Mouse (Mus musculus) liver, adult (tissue): ENCODE results near the gene Arg1.
A peak's percentile ranks its signal among the peaks of the same experiment; 100 is the strongest.

ENCODE experiments used
- GATA4 ChIP-seq: IDR thresholded peaks from 2 replicates; pipeline ENCODE4 v1.6.1; 2014; ENCODE audit warnings: mild to moderate bottlenecking, low read length; ENCODE audit not compliant: insufficient replicate concordance

Arg1 gene

DNA sequence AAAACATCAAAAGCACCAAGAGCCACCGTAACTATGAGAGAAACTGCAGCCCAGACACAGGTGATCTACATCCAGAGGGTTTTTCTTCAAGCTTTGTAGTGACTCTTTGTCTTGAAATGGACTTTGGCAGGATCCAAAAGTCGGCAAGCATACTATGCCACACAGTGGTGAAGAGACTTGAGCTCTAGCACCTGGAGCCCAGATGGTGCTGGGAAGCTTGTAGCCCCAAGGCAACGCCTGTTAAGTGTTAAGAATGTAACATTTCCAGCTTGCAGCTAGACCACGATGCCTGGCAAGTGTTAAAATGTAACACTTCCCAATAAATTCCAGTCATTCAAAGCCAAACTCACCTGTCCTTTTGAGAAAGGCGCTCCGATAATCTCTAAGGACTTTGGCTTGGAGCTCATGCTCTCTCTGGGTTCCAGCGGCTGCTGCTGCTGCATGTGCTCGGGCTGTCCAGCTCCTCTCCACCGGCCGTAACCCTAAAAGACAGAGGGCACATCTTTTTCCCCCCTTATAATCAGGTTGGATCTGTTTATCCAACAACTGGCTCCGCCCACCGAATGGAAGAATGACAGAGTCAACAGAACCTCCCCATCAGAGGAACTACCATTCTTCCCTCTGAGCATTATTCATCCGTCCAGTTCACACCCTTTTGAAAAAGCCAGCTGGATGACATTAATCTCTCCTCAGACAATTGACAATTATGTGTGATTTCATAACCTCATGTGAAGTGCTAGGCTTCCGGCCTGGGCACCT is at the start of gene Arg1:
Gene Arg1 (minus strand): TSS at position 523 of the 759 bp plus-strand sequence.
- TF ChIP-seq GATA4: no peak

DNA sequence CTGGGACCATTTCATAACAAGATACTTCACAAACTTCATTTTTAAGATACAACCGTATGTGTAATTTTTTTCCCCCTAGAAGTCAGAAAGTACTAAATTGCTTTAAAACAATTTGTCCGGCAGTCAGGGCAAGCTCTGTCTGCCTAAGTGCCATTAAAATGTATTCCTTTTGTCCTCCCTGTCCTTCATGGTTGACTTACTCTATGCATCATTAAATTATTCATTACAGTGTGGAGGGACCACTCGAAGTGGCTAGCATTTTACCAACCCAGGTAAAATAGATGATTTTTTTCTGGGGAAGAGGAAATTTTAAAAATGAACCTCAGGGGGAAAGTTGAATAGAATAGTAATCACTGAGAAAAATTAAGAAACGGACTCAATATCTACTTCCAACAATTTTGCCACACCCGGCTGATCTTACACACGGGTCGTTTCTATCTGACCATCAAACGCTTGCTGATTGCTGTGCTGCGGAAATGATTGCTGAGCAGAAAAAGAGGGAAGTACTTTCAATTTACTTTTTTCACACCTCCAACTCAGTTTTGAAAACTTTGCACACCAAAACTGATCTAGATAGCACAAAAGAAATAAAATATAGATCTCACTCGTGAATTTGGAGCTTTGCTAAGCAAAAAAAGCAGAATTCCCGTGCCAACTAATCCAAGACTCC is 46.7 kb upstream of the Arg1 start:
- TF ChIP-seq GATA4: no peak

DNA sequence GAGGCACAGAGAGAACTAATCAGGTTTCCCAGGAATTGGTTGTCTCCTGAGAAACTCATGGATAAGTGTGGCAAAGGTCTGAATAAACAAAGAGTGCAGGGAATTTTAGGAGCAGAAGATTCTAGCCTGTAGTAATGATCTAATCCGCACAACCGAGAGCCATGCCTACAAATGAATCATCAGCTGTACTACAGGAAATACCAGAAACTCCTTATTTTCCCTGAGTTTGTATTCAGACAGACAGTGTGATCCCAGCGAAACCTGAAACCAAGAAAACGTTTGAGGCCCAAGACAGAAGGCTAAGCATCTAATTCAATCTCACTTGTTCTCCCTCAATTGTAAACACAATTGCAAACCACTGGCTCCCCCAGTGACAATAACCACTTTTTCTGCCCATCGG is 46.1 kb upstream of the Arg1 start:
- TF ChIP-seq GATA4: no peak

DNA sequence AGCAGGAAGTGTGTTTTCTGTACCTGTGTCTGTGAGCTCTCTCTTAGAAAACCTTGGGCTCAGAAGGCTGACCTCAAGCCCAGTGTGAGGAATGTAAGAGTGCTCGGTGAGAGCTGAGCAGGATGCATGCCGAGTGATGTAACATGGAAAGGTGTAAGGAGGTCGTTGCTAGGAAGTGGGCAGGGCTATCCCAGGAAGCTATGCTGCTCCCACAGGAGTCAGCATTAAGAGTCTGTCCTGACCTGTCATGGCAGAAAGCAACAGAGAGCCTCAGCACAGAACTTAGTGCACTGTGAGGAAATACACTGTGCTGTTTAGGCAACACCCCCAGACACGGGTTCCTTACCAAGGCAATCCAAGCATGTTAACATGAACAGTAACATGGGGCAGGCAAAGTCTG is 45.6 kb upstream of the Arg1 start:
- TF ChIP-seq GATA4: no peak

DNA sequence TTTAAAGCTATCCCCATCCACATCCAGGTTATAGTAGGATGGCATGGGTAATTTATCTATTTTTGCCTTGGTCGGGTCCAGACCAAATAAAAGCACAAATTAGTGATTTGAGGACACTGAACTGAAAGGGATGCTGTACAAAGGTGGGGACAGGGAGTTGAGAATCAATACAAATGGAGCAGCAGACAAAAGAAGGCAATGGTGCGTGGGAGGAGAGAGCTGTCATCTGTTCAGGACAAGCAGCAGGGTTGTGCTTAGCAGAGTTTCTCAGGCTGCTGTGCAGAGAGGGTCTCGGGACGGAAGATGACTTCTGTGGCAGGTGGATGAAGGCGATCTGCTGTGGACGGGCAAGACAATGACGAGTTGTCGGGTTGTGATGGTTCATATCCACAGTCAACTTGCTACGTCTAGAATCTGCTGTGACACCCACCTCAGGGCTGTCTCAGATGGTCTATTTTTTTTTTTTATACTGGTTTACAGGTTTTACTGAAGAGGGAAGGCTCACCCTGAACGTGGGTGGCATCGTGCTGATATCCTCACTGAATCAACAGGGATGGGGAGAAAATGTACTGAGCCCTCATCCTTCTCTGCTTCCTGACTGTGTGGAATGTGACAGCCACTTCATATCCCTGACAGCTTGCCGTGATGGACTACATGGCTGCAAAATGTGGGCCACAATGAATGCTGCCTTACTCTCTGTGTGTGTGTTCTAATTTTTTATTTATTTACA is 38.7 kb upstream of the Arg1 start:
- TF ChIP-seq GATA4: no peak

DNA sequence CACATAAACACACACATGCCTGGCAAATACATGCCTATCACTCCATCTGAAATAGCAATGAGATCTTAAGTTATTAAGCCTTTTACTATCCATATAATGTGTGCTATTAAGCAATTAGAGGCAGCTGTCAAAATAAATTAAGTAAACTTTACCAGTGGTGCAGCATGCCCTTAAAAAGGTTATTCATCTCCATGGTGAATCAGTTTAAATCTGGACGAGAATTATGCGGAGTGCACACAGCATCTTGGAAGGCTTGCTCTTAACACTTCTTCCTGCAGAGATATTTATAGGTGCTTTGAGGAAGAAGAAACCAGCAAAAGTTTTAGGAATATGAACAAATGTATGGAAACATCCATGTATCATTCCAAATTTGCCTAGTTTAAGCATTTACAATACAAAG is 34.6 kb upstream of the Arg1 start:
- TF ChIP-seq GATA4: no peak

DNA sequence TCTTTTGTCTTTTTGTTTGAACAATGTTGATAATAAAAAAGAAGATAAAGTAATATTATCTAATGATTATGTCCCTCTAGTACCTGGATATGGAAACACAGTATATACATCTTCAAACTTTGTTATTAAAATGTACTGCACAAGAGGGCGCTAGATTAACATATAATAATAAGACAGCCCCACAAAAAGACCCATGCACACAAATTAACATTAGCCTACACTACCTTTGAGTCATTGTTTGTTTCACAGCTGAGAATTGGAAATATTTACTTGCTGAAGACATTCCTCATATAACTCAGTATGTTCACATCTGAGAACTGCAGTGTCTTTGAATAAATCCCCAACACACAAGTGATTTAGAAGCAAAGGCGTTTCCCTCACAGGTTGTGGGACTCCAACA is 33.8 kb upstream of the Arg1 start:
- no peak for TF ChIP-seq GATA4

DNA sequence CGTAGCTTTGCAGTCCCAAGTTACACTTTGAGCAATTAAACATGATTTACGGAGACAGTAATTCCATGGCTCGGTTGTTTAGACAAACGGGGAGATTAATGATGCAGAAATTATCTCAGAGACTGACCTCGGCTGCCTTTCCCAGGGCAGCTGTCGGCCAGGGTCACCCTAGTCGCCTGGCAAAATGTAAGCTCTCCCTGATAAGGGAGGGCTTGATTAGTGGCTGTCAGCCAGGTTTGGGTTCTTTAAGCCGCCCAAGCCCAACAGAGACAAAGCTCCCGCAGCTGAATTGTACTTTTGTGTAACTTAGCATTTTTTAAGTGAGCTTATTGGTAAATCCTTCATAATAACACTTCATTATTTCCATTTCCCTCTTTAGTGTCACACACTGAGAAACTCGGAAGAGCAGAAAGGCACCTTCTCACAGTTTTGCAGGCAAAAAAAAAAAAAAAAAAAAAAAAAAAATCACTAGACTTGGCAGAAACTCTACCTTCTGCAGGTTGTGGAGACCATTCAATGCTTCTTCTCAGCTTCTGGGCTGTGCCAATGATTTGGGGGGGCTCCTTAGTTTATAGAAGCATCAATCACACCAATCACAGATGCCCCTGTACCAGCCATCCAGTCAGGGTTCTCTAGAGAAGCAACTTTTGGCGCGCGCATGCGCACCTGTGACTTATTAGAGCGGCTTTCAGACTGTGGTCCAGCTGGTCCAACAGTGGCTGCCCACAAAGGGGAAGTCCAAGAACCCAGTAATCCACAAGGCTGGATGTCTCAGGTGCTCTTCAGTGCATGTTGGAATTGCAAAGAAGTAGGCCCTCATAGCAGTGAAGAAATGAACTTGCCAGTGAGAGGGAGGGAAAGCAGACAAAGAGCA is 32.0 kb upstream of the Arg1 start:
- TF ChIP-seq GATA4: peak; percentile 74; the same call in 1 of the 2 replicates

DNA sequence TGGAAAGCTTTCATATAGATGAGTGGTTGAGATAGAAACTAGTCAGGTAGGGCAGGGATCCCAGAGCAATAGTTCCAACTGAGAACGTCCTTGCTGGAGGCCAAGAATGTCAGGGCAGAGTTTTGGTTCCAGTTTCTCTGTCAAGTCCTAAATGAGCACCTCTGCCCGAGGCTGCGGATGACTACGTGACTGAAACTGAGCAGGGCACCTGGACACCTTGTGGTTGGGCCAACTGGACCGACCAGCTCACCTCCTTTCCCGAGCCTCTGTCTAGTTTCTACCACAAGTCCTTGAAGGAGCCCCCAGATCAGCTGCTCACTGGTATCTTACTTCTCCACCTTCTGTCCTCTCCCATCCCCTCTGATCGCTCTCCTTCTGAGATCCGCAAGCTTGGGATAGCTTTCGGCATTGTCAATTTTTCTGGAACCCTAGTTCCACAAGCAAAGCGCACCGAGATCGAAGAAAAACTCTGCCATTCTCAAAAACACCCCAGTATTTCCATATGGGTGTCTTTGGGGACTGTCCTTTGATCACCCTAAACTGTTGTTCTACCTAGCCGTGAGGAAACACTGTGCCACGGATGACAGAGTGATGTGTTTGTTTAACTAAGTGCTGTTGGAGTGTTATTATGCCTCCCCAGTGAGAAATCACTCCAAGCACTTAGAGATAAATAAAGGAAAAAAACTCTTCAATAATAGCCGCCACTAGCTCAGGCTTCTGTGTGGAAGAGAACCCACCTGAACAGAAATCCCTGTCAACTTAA is 31.2 kb upstream of the Arg1 start:
- TF ChIP-seq GATA4: no peak

DNA sequence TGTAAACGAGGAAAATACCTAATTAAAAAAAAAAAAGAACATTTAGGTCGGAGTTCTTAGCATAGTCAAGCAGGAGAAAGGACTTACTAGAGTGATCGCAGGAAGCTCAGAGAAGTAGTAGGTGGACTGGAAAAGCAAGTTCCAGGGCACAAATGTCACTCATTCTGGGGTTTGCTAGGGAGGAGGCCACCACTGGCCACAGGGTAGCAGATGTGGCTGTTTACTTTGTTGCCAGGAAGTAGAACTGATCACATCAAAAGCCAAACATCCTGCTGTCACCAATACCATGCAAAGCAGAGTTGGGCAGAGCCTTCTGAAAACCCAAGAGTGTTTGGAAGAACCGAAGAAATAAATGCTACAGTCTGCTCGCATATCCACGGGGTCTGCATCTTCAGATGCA is 26.6 kb upstream of the Arg1 start:
- no peak for TF ChIP-seq GATA4

DNA sequence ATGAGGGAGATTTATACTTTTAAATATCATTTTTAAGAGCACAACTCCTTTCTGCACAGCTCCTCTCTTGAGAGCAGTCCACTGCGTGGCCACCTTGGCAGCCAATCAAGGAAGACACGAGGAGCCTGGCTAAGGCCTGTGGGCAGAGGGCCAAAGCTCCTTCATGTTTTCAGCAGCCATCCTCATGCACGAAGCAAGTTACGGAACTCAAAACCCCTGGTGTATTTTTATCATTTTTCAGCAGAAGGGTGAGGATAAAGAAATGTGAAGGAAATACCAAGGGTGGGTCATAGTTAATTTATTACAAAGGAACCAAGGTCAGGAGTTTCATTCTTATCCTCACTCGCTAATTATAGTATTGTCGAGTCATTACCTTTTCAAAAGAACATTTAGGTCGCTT is 25.3 kb upstream of the Arg1 start:
- no peak for TF ChIP-seq GATA4

DNA sequence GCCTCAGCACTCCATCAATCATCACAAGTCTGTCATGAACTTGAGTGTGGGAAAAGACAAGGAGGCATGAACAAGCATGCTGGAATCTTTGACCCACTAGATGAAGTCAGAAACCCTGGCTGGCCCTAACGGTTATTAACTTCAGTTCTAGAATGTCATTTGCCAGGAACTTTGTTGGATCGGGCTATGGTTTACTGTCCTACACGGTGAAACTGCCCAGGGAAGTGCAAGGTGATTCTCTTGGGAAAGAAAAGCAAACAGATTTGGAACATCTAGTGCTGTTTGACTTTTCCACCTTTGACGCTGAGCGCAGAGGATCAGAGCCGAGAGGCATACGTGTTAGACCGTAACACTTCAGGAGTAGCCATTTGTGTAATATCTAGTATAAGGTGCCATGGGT is 24.3 kb upstream of the Arg1 start:
- no peak for TF ChIP-seq GATA4

DNA sequence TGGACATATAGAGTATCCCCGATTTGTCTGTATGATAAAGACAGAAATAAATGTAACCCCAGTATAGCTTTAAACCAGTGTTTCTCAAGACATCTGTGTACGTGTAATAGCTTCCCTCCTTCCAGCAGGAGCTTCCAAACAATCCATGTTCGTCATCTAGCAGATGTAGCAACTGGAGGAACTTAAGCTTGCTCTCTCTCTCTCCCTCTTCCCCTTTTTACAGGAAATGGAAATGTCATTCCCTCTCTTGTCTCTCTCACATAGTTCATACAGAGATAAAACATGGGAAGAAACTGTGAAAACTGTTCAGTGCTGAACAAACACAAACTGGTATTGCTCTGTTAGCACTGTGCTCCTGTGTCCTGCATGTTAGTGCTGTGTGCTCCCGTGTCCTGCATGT is 22.9 kb upstream of the Arg1 start:
- no peak for TF ChIP-seq GATA4

DNA sequence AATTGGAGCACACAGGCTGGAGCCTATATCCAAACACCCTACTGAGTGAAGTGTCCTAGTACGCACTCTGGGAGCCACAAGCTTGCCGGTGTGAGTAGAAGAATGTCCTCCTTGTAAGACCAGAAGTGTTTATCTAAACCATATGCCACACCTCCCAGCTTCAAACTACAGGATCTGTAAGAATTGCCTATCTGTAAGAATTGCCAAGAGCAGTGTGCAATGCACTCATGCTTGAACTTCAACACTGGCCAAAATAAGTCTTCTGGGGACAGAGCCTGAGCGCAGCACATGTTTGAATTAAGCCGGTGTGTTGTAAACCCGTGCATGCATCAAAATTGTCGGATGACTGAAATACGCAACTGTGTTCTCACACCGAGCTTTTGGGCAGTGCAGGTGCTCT is 21.0 kb upstream of the Arg1 start:
- TF ChIP-seq GATA4: no peak

DNA sequence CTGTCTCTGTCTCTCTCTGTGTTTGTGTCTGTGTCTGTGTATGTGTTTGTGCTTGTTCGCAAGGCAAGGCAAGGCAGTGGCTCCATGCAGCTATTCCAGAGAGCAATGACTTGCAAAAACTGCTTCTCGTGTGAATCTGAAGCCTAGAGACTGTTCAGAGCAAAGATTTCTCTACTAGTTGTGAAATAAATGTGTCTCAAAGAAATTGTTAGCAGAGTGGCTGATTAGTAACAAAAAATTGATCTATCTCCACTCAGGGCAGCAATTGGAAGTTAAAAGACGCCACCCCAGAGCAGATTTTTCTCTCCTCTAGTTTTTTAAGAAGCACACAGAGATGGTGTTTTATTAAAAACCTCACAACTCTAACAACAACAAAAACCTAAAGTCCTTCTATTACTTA is 20.6 kb upstream of the Arg1 start:
- no peak for TF ChIP-seq GATA4

DNA sequence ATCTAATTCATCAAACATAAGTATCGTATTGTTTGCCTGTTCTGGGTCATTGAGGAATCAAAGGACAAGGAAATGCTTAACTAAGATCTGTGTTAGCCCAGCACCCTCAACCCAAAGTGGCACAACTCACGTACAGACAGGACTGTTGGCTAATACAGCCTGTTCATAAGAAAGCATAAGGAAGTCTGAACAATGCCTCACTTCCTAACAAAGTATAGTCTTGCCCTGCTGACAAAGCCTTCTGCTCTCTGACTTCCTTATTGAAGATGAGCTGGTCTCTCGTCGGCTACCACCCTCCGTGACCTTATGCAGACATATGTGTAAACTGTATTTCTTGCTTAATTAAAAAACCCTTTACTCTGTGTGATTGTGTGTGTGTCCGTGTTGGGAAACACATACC is 2.9 kb upstream of the Arg1 start:
- TF ChIP-seq GATA4: no peak
